Mouse (Mus musculus) cortical plate, adult 2 months (tissue): ENCODE measurements around the gene Msmb. TPM values are rescaled to one million over a fixed set of nuclear protein-coding genes. Genes with fewer than 3 reads are reported as not detected.
"Not testable (repeated sequence)": the region's sequence is repeated elsewhere in the genome, so short reads cannot be mapped to it uniquely, and the experiment has no call there.

Experiments used
- H3K27ac ChIP-seq: fragments of 200-500 bp; 2 replicates; pipeline ENCODE4 v1.5.1; 2012; ENCODE audit warnings: low read length, control low read depth, inconsistent platforms; ENCODE audit not compliant: insufficient read depth
- H3K4me1 ChIP-seq: fragments of 200-500 bp; 2 replicates; pipeline ENCODE4 v1.6.1; 2011; ENCODE audit warnings: low read length; ENCODE audit not compliant: control insufficient read depth, insufficient read depth
- H3K4me3 ChIP-seq: fragments of 200-500 bp; 2 replicates; pipeline ENCODE4 v1.5.1; 2011; ENCODE audit warnings: mild to moderate bottlenecking, low read length, control low read depth; ENCODE audit not compliant: insufficient read depth
- CTCF ChIP-seq: fragments of 200-500 bp; IDR thresholded peaks from 2 replicates; pipeline ENCODE4 v1.5.1; 2011; ENCODE audit warnings: mild to moderate bottlenecking, control low read depth, low read length; ENCODE audit not compliant: insufficient read depth; ENCODE audit errors: extremely low read depth
- POLR2A ChIP-seq: fragments of 200-500 bp; IDR thresholded peaks from 2 replicates; pipeline ENCODE4 v1.6.1; 2011; ENCODE audit warnings: mild to moderate bottlenecking, low read length, control low read depth; ENCODE audit not compliant: insufficient read depth; ENCODE audit errors: extremely low read depth
- polyA plus RNA-seq: library from polyadenylated mRNA; depleted of rRNA; stranded (reverse); fragments of >200 nt; gene quantifications from 2 replicates; pipeline ENCODE4 v1.2.3, GENCODE M21; 2012; rRNA removed

Gene Msmb
- polyA plus RNA-seq, 1 experiment = not detected

DNA sequence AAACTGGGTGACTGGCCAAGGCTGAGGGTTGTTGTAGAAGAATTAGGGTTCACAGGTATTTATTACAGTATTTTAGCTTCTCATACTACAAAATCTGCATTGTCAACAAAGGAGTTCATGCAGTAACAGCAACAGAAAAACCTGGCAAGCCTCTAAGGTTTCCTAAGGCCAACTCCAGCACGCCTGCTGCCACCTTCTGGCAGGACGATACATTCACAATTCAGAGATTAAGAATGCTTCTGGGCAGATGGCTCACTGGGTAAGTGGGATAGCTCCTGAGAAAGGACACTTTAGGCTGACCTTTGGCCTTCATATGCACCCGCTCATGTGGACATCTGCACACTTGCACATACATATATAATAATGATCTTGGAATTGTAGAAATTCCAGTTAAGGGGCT, 50.6 kb downstream of the Msmb start:
- TF ChIP-seq POLR2A (no peak), CTCF (peak; percentile 73)
- H3K4me1 ChIP-seq = no peaks in the 10 kb centered on the region
- no peak overlapping the region for H3K4me3 ChIP-seq
- no peak overlapping the region for H3K27ac ChIP-seq

GRCm38 (mm10) chr14:32193557-32193956, 51.7 kb downstream of the Msmb start:
- H3K4me1 ChIP-seq, H3K4me3 ChIP-seq: not testable (repeated sequence)

GRCm38 (mm10) chr14:32201354-32201753, 59.5 kb downstream of the Msmb start:
- no peak overlapping the region for H3K27ac ChIP-seq
- H3K4me1 ChIP-seq = peaks cover 14% of the 10 kb centered on the region
- TF ChIP-seq CTCF = no peak
- TF ChIP-seq POLR2A = no peak
- H3K4me3 ChIP-seq = peak overlapping the region; percentile 91

More at GRCm38 (mm10) chr14:32193557-32193956, 51.7 kb downstream of the Msmb start:
- H3K27ac ChIP-seq = not testable (repeated sequence)

DNA sequence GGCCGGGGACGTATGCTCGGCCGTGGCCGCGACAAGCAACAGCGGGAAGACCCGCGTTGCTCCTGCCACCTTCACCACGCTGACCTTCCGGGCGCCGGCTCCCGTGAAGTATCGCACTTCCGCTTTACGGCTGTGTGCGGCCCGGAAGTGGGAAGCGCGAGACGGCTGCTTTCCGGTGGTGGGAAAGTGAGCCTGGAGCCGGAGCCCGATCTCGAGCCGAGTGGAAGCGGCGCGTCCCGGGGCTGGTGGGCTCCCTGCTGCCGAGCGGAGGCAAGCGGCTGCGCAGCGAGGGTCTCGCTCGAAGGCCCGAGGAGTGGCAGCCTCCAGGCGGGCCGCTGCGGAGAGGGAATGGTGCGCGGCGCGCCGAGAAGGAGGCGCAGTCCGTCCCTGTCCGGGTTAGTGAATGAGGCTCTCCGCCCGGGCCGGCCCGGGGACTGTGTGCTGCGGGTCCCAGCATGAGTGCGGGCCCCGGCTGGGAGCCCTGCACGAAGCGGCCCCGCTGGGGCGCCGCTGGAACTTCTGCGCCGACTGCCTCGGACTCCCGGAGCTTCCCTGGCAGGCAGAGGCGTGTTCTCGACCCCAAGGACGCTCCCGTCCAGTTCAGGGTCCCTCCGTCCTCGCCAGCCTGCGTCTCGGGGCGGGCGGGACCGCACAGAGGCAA, 60.1 kb downstream of the Msmb start, which contains the start of the genes Timm23 and Parg:
Timm23 (minus strand) TSS at position 108 of the 661 bp plus-strand sequence.
Parg (plus strand) TSS at position 159 of the 661 bp plus-strand sequence.
- TF ChIP-seq POLR2A = 0 out of 2 replicates have a peak, but pooled peaks have one; percentile 11
- no peak for TF ChIP-seq CTCF
- H3K27ac ChIP-seq = no peak within 1 kb of the TSS
- peaks cover 14% of the 10 kb centered on the region for H3K4me1 ChIP-seq
- H3K4me3 ChIP-seq = peak within 1 kb of the TSS; percentile 91

Other genes starting within 250 kb of the Msmb start
- gene Galnt15, start 113.0 kb upstream of the Msmb start, polyA plus RNA-seq = 1.3 and 2.1 TPM in 2 replicates
- gene Oxnad1, start 56.6 kb upstream of the Msmb start, polyA plus RNA-seq = 20.5 and 21.1 TPM in 2 replicates
- 41.9 and 46.3 TPM in 2 replicates for gene Dph3, start 56.3 kb upstream of the Msmb start, polyA plus RNA-seq
- 55.2 and 55.6 TPM in 2 replicates for gene Ncoa4, start 17.8 kb downstream of the Msmb start, polyA plus RNA-seq
- gene Timm23, start 59.9 kb downstream of the Msmb start, polyA plus RNA-seq = 121 and 128 TPM in 2 replicates
- gene Parg, start 59.9 kb downstream of the Msmb start, polyA plus RNA-seq = 16.7 and 17.3 TPM in 2 replicates
- 74.6 and 77.2 TPM in 2 replicates for gene Ogdhl, start 180.0 kb downstream of the Msmb start, polyA plus RNA-seq
- gene 1700024G13Rik, start 246.4 kb downstream of the Msmb start, polyA plus RNA-seq = 0.38 and 0.54 TPM in 2 replicates